Mouse (Mus musculus): ENCODE measurements around the gene Gak.

Gene Gak

DNA sequence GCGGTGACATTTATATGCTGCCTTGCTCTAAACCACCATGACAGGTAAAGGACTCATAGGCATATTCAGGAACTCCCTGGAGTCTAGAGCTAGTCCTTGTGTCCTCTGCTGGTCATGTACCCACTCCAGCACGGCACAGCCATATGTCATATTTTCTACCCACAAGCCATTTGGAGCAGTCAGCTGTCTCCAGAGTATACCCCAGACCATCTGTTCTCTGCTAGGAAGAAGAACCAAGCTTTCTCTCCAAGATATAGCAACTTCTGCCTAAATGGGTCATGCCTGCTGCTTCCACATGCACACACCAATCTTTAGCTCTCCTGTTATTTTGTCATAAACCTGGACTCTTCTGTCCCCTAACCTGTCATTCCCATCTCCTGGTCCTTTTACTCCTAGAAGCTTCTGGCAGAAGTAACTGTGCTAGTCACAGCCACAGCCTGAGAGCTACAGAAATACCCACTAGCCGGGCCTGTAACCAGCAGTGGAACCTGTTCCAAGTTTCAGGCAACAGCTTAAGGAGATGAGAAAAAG is 48.1 kb downstream of the Gak start:
- DNase-seq: no peak

DNA sequence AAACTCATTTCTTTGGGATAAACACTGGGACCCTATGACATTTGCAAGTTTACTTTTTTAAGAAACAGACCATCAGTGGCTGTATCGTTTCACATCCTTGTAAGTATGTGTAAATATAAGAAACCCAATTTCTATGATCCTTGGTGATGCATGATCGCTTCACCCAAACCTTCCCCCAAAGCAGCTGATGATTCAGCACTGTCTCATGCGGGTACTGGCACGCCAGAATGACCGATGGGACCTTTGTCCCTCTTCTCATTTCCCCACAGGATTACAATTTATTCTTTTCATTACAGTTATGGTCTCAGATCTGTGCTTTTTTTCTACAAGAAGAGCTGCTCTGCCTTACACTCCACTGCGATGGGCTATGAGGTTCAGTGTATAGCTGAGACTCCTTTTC is 56.5 kb downstream of the Gak start:
- no peak for DNase-seq

DNA sequence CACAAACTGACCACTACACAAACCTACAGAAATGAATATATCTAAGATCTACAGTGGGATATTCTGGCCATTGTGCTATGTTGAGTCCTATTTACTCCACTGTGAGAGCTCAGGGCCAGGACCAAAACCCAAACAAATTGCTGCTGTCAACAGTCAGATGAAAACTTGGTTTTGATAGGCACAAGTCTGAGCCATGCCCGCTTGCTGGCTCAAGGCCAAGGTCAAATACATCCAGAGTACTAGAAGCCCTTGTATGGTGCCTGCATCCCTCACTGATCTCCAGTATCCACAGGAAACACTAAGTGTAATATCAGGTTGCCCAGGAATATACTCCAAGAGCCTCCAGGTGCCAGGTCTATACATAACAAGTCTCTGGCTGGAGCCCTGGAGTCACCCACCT is 58.6 kb downstream of the Gak start:
- no peak for DNase-seq

GRCm38 (mm10) chr5:108567104-108567503 is 62.5 kb downstream of the Gak start:
- peak; percentile 8 for DNase-seq

DNA sequence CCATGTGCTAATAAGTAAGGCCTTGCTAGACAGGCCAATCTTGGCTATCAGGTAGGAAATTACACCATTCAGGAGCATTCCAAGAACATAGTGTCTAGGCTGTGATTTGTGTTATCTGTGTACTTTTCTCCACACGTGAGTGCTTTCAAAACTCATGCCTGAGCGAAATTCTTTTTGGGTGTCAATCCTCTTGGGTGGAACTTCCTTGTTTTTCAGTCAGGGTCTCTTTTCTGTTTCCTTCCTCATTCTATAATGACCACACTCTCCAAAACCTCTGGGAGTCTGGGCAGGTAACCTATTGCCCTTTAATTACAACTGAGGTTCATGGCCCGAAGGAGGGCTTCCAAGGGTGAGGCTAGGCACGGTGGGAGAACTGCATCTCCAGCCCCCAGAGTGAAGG is 63.0 kb downstream of the Gak start:
- no peak for DNase-seq

DNA sequence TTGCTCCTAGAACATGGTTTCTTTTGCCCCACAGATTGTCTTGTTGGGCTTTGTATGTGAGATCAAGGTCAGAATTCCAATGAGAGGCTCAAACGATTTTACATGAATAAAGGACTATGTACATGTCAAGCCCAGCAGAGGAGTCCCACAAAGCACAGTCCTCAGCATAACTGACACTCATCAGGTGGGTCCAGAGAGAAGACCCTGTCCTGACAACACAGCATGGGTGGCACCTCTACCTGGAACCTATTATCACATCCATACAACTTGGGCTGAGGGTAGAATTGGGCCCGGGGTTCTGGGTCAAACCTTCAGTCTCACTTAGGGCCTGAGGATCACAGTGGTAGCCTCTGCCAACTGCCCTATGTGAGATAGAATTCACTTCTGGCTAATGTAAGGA is 64.2 kb downstream of the Gak start:
- no peak for DNase-seq

DNA sequence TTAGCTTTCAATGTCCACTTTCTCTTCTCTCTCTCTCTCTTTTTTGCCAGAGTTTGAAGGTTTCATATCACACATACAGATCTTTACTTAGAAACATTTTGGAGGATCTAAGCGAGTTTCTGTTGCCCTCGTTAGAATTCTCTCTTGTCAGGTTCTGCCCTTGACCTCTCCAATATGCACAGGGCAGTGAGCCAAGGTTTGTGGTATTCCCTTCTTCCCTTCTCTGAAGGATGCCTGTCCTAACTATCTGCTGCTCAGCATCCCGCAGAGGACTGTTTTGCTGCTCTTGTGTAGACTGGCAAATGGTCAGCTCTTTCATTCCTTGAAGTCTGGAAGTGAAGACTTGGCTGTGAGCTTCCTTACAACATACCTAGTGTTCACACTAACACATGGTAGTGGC is 65.2 kb downstream of the Gak start:
- no peak for DNase-seq

- DNase-seq: no peak
Observed at GRCm38 (mm10) chr5:108562483-108562882, 67.1 kb downstream of the Gak start.

- DNase-seq: no peak
Observed at GRCm38 (mm10) chr5:108556986-108557385, 72.6 kb downstream of the Gak start.

DNA sequence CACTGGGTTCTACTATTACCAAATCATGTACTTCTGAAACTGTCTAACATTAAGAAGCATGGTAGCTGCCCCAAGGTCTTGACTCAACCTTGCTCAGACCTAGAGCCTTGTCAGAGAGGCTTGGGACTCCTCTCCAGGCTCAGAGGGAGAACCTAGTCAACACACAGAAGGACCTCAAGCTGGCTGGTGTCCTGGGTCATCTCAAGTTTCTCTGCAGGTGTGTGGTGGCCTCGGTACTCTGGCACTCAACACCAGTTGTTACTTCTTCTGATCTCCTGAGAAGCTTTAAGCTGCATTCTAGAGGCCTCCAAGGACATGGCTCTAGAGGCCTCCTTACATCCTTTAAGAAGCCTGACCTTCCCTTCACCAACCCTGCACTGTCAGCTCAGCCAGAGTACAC is 75.5 kb downstream of the Gak start:
- no peak for DNase-seq

DNA sequence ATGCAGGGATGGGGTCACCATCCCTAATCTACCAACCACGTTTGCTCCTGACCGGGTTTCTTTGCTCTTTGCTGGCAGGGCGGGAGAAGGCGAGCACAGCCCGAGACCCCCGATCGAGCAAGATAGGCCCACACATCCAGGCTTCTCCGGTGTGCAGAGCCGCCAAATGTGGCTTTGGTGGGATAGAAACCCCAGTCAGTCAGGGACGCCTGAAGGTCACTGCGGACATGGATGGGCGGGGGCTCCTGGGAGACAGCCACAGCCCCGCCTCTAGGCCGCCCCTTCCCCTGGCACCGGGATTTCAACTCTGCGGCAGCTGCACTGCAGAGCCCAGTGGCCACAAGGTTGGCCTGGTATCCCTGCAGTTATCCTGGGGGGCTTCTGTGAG is 79.4 kb downstream of the Gak start:
- DNase-seq: no peak

- peak; percentile 62 for DNase-seq
Observed at GRCm38 (mm10) chr5:108549489-108550206, 79.9 kb downstream of the Gak start, which contains the start of gene Cplx1. Gene Cplx1 (minus strand): TSS chr5:108550024.

DNA sequence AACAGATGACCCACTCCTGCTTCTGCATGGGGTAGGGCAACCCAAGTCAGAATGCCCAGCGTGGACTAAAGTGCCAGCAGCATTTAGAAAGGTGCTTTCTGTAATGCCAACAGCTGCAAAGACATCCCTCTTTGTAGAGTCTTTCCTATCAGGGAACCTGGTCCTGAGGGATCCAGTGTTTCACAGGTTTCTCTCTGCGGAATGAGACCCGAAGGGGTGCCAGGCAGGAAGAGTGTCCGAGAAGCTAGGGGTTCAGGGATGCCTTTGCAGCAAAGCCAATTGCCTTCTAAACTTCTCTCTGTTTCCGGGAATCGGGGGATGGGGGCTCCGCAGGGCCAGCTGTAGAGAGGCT is 80.4 kb downstream of the Gak start:
- DNase-seq: no peak

DNA sequence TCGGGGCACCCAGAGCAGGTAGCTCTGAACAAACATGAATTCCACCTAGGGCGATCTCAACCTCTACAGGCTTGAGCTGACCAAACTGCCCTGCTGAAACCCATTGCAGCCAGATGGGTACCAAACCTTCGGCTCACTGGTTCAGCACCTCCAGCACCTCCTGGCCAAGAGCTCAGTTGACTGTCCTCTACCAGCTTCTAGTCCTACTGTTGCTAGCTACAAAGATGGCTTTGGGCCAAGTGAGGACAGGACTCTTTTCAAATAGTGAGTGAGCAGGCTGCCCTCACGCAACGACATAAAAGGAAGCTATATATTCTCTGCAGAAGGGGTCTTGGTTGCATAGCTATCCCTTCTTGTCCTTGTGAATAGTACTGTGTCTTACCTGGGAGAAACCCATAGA is 81.9 kb downstream of the Gak start:
- no peak for DNase-seq

- DNase-seq: no peak
Observed at GRCm38 (mm10) chr5:108543516-108544291, 85.9 kb downstream of the Gak start.

GRCm38 (mm10) chr5:108534188-108534587 is 95.4 kb downstream of the Gak start:
- DNase-seq: no peak

DNA sequence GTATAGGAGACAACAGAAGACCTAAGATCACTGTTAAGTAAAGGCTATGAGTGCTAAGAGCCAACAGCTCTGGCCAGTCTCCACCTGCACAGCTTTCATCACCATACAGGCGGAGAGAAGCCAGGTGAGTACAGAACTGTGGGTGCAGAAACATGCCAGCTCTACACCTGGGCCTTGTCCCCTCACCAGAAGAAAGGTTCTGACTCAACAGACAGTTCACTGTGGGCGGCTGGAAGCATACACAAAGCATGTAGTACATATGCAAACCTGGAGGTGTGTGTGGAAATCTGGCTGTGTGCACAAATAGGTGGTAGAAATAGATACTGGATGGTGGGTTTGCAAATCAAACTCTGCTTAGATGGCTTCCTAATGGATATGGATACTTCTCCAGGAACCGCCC is 107.0 kb downstream of the Gak start:
- no peak for DNase-seq

DNA sequence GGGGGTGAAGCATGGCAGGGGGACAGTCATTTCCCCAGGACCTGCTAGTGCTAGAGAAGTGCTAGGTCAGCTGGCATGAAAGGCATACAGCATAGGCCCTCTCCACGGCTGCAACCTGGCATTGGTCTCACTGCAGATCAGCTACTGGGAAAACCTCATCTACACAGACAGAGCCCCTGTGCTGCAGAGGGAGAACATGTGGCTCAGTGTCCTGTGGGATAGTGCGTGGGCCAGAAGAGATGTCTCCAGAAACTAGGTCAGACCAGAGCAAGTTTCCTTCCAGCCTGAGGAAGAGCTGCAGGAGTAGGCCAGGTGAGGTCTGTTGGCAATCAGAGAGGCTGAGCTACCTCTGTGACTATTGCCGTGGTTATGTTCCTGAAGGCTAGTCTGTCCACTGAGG is 107.7 kb downstream of the Gak start:
- no peak for DNase-seq

GRCm38 (mm10) chr5:108521016-108521415 is 108.5 kb downstream of the Gak start:
- no peak for DNase-seq

- no peak for DNase-seq
Observed at GRCm38 (mm10) chr5:108520153-108520552, 109.4 kb downstream of the Gak start.
